Mouse (Mus musculus): Measurements from ENCODE around the gene Ndufb7.
A peak's percentile ranks its signal among the peaks of the same experiment; 100 is the strongest.

Gene Ndufb7

GRCm38 (mm10) chr8:83599814-83600213 is 33.3 kb downstream of the Ndufb7 start:
- no peak for DNase-seq (ENCODE audit: low read depth, low spot score)

- no peak for DNase-seq (ENCODE audit: low read depth, low spot score)
Observed at GRCm38 (mm10) chr8:83602650-83603029, 36.2 kb downstream of the Ndufb7 start.

GRCm38 (mm10) chr8:83607661-83608397 is 41.4 kb downstream of the Ndufb7 start, which contains the start of the genes Tecr and Dnajb1:
TSS of gene Tecr (minus strand) at chr8:83607971.
TSS of gene Dnajb1 (plus strand) at chr8:83608193.
- DNase-seq (ENCODE audit: low read depth, low spot score): peak; percentile 99

- DNase-seq (ENCODE audit: low read depth, low spot score): no peak
Observed at GRCm38 (mm10) chr8:83608398-83608829, 41.9 kb downstream of the Ndufb7 start.

GRCm38 (mm10) chr8:83609086-83609485 is 42.6 kb downstream of the Ndufb7 start:
- DNase-seq (ENCODE audit: low read depth, low spot score): no peak

- DNase-seq (ENCODE audit: low read depth, low spot score): no peak
Observed at GRCm38 (mm10) chr8:83609547-83610180, 43.2 kb downstream of the Ndufb7 start.

GRCm38 (mm10) chr8:83611921-83612320 is 45.5 kb downstream of the Ndufb7 start:
- no peak for DNase-seq (ENCODE audit: low read depth, low spot score)

GRCm38 (mm10) chr8:83613695-83614094 is 47.2 kb downstream of the Ndufb7 start:
- no peak for DNase-seq (ENCODE audit: low read depth, low spot score)

- no peak for DNase-seq (ENCODE audit: low read depth, low spot score)
Observed at GRCm38 (mm10) chr8:83616625-83617024, 50.2 kb downstream of the Ndufb7 start.

GRCm38 (mm10) chr8:83617111-83617510 is 50.6 kb downstream of the Ndufb7 start:
- no peak for DNase-seq (ENCODE audit: low read depth, low spot score)

- DNase-seq (ENCODE audit: low read depth, low spot score): no peak
Observed at GRCm38 (mm10) chr8:83618566-83618965, 52.1 kb downstream of the Ndufb7 start.

GRCm38 (mm10) chr8:83619568-83620285 is 53.3 kb downstream of the Ndufb7 start:
- DNase-seq (ENCODE audit: low read depth, low spot score): no peak
